Mouse (Mus musculus): ENCODE measurements around the gene Calr3. TPM values are rescaled to one million over a fixed set of nuclear protein-coding genes. Genes with fewer than 3 reads are reported as not detected.

The Calr3 gene
- polyA plus RNA-seq (2012; rRNA removed), result 0.77 TPM in 2 replicates

DNA sequence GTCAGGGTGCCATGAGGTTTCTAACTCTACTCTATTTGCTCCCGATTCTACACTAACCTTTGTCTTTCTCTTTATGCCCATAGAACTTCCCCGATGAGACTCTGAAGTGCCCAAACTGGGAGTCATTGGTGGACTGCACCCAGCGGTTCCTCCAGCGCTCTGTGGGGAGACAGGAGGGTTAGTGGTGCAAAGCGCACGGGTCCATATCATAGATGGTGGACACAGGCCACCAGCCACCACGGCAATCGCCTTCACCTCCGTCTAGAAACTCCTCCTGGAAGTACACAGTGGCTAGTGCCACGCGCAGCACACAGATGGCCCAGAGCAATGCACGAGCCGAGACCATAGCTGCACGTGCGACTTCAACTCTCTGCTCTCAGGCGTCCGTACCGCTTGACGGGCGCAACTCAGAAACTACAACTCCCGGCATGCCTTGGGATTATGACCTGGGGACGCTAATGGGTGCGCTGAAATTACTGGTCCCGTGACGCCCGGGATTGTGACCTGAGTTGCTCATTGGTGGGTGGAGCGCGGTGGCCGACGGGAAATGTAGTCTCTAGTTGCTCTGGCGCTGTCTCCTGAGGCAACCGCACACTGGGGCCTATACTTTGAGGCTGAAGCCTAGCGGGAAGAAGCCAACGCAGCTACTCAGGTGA is at the start of gene Calr3, which contains the start of gene 1700030K09Rik:
Gene Calr3, minus strand, starts transcription at position 533 of the 656 bp plus-strand sequence.
Gene 1700030K09Rik, plus strand, starts transcription at position 543 of the 656 bp plus-strand sequence.
- Histone ChIP-seq H3K27me3 (replicated peaks; ENCODE audit: control insufficient read depth, insufficient read depth, low read length) (no peaks in the 10 kb centered on the region), H3K4me3 (ENCODE audit: insufficient read depth, low read depth, low read length) (peak within 1 kb of the TSS; percentile 56), H3K27ac (ENCODE audit: insufficient read depth, low read depth, low read length) (peak within 1 kb of the TSS; percentile 14; the same call in 1 of the 2 replicates), H3K36me3 (ENCODE audit: control insufficient read depth, insufficient read depth, low read length) (no peaks in the 10 kb centered on the region), H3K4me1 (ENCODE audit: control insufficient read depth, insufficient read depth, low read length) (no peaks in the 10 kb centered on the region; the same call in 1 of the 2 replicates)
- 5% methylated on average over 34 of the region's 34 CpGs for WGBS
- DNase-seq, result peak; percentile 99
- TF ChIP-seq CTCF (conservative IDR thresholded peaks at IDR 0.05; ENCODE audit: insufficient read depth, insufficient read length, low read depth, low read length) (no peak), POLR2A (IDR thresholded peaks at IDR 0.05; ENCODE audit: low read depth, low read length) (no peak)

DNA sequence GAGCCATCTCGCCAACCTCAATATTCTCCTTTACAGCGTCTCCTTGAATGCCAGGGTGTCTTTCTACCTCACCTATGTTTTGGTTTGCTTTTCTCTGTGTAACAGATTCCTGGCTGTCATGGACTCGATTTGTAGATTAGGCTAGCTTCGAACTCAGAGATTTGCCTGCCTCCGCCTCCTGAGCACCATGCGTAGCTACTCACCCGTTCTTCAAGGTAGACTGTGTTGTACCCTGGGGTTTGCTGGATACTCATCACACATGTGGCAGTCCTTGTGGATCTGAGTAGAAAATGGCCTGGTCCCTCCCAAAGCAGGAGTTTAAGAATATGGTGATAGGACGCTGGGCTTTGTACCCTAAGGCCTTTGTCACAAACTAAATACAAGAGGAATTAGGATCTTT is 49.7 kb upstream of the Calr3 start:
- Histone ChIP-seq H3K27ac (ENCODE audit: insufficient read depth, low read depth, low read length) (no peak overlapping the region), H3K4me3 (ENCODE audit: insufficient read depth, low read depth, low read length) (peak overlapping the region; percentile 71), H3K4me1 (ENCODE audit: control insufficient read depth, insufficient read depth, low read length) (peaks cover 11% of the 10 kb centered on the region), H3K27me3 (replicated peaks; ENCODE audit: control insufficient read depth, insufficient read depth, low read length) (no peaks in the 10 kb centered on the region), H3K36me3 (ENCODE audit: control insufficient read depth, insufficient read depth, low read length) (no peaks in the 10 kb centered on the region)
- TF ChIP-seq POLR2A (IDR thresholded peaks at IDR 0.05; ENCODE audit: low read depth, low read length) (no peak), CTCF (conservative IDR thresholded peaks at IDR 0.05; ENCODE audit: insufficient read depth, insufficient read length, low read depth, low read length) (no peak)
- DNase-seq, result no peak
- WGBS, result 9% methylated on average over 8 of the region's 8 CpGs

DNA sequence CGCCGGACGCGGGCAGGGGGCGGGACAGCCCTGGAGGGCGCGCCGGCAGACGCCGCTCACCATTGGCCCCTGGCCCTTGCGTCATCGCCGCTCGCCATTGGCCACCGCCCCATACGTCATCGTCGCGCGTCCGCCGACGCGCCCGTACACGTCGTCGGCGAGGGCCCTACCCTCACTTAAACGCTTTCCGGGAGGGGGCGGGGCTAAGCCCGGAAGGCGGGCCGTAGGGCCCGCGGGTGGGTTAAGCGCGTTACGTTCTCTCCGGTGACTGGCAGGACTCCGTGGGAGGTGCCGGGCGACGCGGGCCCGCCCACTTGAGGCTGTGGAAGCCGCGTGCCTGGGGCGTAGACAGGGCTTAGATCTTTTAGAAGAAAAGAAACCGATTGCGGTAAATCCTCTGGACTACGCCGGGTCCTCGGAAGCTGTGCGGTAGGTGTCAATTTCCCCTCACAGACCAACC is 49.0 kb upstream of the Calr3 start:
- Histone ChIP-seq H3K27me3 (replicated peaks; ENCODE audit: control insufficient read depth, insufficient read depth, low read length) (no peaks in the 10 kb centered on the region), H3K27ac (ENCODE audit: insufficient read depth, low read depth, low read length) (peak overlapping the region; percentile 43), H3K36me3 (ENCODE audit: control insufficient read depth, insufficient read depth, low read length) (no peaks in the 10 kb centered on the region), H3K4me1 (ENCODE audit: control insufficient read depth, insufficient read depth, low read length) (peaks cover 11% of the 10 kb centered on the region), H3K4me3 (ENCODE audit: insufficient read depth, low read depth, low read length) (peak overlapping the region; percentile 94)
- WGBS, result under 1% methylated on average over 56 of the region's 56 CpGs
- peak; percentile 100 for DNase-seq
- TF ChIP-seq CTCF (conservative IDR thresholded peaks at IDR 0.05; ENCODE audit: insufficient read depth, insufficient read length, low read depth, low read length), result no peak
- no peak for TF ChIP-seq POLR2A (IDR thresholded peaks at IDR 0.05; ENCODE audit: low read depth, low read length)

DNA sequence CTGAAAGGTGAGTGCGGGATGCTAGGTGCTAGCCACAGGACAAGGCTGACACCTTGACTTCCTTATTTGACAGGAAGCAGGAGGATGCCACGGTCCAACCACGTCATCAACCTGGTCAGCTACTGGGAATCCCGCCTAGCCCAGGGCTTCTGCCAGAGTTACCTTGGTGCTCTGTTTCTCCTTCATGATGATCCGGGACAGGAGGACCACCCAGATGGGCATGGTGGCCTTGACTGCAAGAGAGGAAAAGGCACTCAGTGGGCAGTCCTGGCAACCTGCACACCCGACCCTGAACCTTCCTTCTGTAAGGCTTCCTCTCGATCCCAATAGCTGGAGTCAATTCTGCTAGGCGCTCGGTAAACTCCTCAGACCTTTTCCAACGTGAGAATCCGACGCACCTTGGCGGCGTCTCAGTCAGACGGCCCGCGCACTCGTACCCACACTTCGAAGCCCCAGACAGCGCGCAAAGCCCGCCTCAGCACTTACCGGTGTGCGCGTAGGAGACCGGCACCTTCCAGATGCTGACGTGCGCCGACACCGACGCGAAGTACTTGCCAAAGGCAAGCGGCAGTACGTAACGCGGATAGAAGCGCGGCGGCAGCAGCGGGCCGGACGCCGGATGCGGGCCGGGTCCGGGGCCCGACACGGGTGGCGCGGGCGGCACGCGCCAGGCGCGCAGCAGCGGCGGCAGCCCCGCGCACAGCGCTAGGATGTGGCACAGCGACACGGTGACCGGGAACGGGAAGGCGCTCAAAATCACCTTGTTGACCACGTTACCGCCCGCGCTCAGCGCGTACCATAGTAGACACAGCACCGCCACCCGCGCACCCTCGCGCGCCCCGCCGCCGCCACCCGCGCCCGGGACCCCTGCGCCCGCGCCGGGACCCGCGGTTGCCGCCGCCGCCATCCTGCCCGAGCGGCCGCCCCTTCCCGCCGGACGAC is 48.3 kb upstream of the Calr3 start, which contains the start of gene Slc35e1:
Gene Slc35e1, minus strand, starts transcription at position 935 of the 942 bp plus-strand sequence.
- peak; percentile 36 for DNase-seq
- peaks cover 11% of the 10 kb centered on the region for H3K4me1 ChIP-seq (ENCODE audit: control insufficient read depth, insufficient read depth, low read length)
- no peaks in the 10 kb centered on the region for H3K36me3 ChIP-seq (ENCODE audit: control insufficient read depth, insufficient read depth, low read length)
- peak within 1 kb of the TSS; percentile 45 for H3K27ac ChIP-seq (ENCODE audit: insufficient read depth, low read depth, low read length)
- TF ChIP-seq POLR2A (IDR thresholded peaks at IDR 0.05; ENCODE audit: low read depth, low read length) (no peak), CTCF (conservative IDR thresholded peaks at IDR 0.05; ENCODE audit: insufficient read depth, insufficient read length, low read depth, low read length) (no peak)
- peak within 1 kb of the TSS; percentile 94 for H3K4me3 ChIP-seq (ENCODE audit: insufficient read depth, low read depth, low read length)
- under 1% methylated on average over 95 of the region's 98 CpGs for WGBS
- H3K27me3 ChIP-seq (replicated peaks; ENCODE audit: control insufficient read depth, insufficient read depth, low read length), result no peaks in the 10 kb centered on the region

DNA sequence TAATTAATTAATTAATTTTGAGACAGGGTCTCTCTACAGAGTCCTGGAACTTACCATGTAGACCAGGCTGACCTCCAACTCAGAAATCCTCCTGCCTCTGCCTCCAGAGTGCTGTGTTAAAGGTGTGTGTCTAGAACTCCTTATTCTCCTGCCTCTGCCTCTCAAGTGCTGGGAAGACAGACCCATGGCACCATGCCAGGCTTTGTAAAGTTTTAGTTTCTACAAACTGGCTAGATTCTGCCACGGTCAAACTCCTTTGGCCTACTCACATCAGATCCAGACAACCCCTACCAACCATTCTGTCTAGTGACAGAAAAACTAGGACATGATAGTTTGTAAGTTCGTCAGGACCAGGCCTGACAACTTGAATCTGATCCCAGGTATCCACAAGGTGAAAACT is 47.3 kb upstream of the Calr3 start:
- H3K27ac ChIP-seq (ENCODE audit: insufficient read depth, low read depth, low read length), result no peak overlapping the region
- no peak for DNase-seq
- peaks cover 11% of the 10 kb centered on the region for H3K4me1 ChIP-seq (ENCODE audit: control insufficient read depth, insufficient read depth, low read length)
- WGBS, result 54% methylated on average over 2 of the region's 2 CpGs
- H3K4me3 ChIP-seq (ENCODE audit: insufficient read depth, low read depth, low read length), result no peak overlapping the region
- no peaks in the 10 kb centered on the region for H3K27me3 ChIP-seq (replicated peaks; ENCODE audit: control insufficient read depth, insufficient read depth, low read length)
- TF ChIP-seq CTCF (conservative IDR thresholded peaks at IDR 0.05; ENCODE audit: insufficient read depth, insufficient read length, low read depth, low read length), result no peak
- no peak for TF ChIP-seq POLR2A (IDR thresholded peaks at IDR 0.05; ENCODE audit: low read depth, low read length)
- H3K36me3 ChIP-seq (ENCODE audit: control insufficient read depth, insufficient read depth, low read length), result no peaks in the 10 kb centered on the region

DNA sequence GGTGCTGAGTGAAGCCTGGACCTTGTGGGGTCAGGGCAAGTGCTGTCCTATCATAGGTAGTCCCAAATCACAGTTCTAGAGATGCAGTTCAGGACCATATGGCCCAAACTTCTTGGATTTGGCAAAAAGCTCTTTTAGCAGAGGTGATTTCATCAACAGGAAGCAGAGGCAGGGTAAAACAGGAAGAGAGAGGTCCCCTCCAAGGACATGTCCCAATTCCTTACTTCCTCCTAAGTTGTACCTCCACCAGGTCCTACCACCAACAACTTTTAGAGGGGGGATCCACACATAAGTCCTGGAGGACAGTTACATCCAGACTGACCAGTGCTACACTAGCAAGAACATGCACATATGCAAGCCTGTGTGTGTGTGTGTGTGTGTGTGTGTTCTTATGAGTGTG is 43.3 kb upstream of the Calr3 start:
- TF ChIP-seq POLR2A (IDR thresholded peaks at IDR 0.05; ENCODE audit: low read depth, low read length) (no peak), CTCF (conservative IDR thresholded peaks at IDR 0.05; ENCODE audit: insufficient read depth, insufficient read length, low read depth, low read length) (no peak)
- H3K36me3 ChIP-seq (ENCODE audit: control insufficient read depth, insufficient read depth, low read length), result no peaks in the 10 kb centered on the region
- DNase-seq, result no peak
- H3K27ac ChIP-seq (ENCODE audit: insufficient read depth, low read depth, low read length), result no peak overlapping the region
- no peaks in the 10 kb centered on the region for H3K27me3 ChIP-seq (replicated peaks; ENCODE audit: control insufficient read depth, insufficient read depth, low read length)
- H3K4me1 ChIP-seq (ENCODE audit: control insufficient read depth, insufficient read depth, low read length), result peaks cover 7% of the 10 kb centered on the region
- no peak overlapping the region for H3K4me3 ChIP-seq (ENCODE audit: insufficient read depth, low read depth, low read length)

Data from kidney, adult 2 months (tissue).